Mouse (Mus musculus): Measurements from ENCODE around the gene Wdr75.

The Wdr75 gene

DNA sequence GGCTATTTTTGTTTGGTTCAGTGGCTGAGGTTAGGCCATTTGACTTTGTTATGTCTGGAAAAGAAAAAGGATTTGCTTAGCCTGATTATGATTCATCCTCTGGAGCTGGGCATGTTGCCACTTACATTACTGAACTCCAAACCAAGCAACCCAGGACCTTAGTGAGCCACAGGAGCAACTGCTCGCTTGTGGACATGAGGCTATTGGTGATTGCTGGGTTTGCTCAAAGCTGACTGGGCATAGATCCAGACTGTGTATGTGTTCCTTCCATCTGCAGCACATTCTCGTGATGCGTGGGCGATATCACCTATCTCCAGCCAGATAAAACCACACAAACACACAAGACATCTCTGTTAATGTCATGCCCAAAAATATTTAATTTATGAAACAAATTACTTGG, 42.8 kb downstream of the Wdr75 start:
- DNase-seq (ENCODE audit: low spot score) = no peak

DNA sequence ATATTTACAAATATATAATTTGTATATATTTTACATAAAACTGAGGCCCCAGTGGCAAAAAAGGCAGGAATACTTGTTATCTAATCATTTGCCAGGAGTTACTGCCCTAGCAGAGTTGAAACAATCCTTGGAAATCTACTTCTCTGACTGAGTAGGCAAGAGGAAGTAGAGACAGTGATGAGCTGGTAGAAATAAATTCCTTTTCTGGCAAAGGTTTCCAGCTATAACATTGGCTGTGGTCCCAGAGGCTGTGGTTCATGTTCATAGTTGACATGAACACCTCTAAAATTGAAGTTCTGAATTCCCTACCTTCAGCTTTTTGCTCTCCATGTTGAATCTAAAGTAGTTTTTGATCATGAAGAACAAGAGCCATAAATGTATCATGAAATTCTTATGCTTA, 43.3 kb downstream of the Wdr75 start:
- DNase-seq (ENCODE audit: low spot score) = no peak

DNA sequence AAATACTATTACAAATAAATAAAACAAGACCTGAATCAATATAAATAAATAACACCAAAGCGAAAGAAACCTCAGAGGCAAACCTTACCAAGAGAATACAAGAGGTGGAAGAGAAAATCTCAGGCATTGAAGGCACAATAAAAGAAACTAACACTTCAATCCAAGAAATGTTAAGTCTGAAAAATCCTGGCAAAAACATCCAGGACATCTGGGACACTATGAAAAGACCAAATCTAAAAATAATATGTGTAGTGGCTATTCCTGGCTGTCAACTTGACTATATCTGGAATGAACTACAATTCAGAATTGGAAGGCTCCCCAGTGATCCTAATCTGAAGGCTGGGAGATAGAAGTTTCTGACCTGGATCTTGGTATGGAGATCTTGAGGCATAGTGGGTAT, 50.5 kb downstream of the Wdr75 start:
- no peak for DNase-seq (ENCODE audit: low spot score)

DNA sequence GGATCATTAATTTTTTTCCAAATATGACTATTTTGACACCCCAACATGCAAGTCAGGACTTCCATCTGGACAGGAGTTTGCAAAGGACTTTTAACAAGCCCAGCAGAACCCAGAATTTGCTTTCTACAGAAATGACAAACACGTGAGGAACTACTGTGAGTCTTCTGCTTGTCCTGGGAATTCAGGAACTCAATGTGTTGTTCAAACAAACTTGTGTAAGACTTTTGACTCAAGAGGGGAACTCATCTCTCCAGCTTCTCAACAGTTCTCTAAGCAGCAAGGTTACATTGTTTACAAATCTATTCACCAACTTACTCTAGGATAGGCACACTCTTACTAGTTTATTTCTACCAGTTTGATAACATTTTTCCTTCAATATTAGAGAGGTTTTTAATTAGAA, 63.1 kb downstream of the Wdr75 start:
- DNase-seq (ENCODE audit: low spot score) = no peak

- DNase-seq (ENCODE audit: low spot score) = no peak
These were observed 65.4 kb downstream of the Wdr75 start for GRCm38 (mm10) chr1:45860349-45860748.

- DNase-seq (ENCODE audit: low spot score) = no peak
These were observed 66.2 kb downstream of the Wdr75 start for GRCm38 (mm10) chr1:45861162-45861561.

- no peak for DNase-seq (ENCODE audit: low spot score)
These were observed 68.7 kb downstream of the Wdr75 start for GRCm38 (mm10) chr1:45863641-45864040.

DNA sequence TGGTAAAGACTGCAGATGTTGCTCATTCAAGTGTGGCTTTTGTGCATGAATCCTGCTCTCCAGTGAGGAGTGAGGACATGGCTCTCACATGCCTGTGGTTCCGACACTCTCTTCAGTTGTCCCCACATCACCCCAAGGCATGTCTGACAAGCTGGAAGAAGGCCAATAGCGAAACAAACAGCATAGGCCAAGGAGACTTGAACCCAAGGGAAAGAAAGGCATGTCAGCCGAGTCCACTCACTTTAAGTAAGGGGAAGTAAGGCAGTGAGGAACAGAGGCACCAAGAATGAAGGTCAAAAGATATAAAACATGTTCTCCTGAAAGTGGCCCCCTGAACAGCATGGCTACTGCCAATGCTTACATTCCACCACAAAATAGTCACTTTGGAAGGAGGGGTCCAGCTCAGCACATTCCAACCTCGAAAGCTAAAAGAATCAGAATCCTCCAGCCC, 69.6 kb downstream of the Wdr75 start:
- no peak for DNase-seq (ENCODE audit: low spot score)

DNA sequence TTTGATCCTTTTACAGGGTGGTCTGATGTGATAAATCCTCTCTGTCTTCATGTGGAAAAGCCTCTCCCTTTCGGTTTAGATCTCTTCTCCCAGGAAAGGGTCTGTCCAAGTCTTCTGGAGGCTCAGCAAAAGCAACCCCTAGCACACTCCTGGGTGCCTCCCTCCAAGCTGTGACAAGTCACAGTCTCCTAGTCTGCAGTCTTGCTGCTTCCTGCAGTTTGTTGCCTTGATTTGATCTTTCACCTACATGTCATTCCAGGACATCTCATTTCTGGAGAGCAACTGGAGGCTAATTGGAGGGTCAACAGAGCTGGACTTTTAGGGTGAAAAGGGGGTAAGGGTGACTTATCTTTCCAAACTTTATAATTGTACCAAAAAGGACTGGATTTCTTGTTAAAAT, 70.3 kb downstream of the Wdr75 start:
- no peak for DNase-seq (ENCODE audit: low spot score)

DNA sequence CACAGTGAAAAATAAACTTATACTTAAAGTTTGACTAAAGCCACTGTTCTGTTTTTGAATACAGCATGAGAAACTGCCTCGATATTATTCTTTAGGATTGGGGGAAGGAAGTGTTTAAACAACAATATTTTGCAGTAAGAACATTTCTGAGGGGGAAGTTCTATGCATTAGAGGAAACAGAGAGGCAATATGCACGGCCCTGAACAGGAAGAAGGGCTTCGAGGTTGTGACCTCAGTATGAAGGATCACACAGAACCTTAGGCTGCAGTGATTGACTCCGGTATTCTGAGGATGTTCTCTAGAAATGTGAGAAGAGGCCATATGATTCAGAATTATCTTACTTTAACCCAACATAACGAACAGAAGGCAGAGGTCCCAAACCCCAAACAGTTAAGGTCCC, 70.8 kb downstream of the Wdr75 start:
- DNase-seq (ENCODE audit: low spot score) = no peak

- no peak for DNase-seq (ENCODE audit: low spot score)
These were observed 71.5 kb downstream of the Wdr75 start for GRCm38 (mm10) chr1:45866288-45867018.

DNA sequence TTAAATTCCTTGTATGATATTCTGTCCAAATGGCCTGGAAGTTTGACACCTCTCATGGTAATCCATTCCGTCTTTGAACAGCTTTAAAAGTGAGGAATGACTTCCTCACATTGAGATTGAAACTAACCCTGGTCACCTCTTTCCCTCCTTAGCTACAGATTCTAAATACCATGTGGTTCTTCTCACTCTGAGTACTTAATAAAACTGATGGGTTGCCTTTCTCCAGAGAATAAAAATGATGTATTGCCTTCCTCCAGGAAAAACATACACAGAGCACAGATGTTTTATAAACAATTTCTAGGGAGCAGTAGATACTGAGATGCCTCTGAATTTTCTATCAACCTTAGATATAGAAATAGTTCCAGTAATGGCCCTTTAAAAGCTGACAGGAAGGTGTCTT, 73.1 kb downstream of the Wdr75 start:
- no peak for DNase-seq (ENCODE audit: low spot score)

GRCm38 (mm10) chr1:45868479-45869137, 73.6 kb downstream of the Wdr75 start:
- DNase-seq (ENCODE audit: low spot score) = no peak

Measured in spleen, adult 12 weeks (tissue).